Comparison of ENCODE assay signal across 27 mouse cellular contexts in the genomic region with DNA sequence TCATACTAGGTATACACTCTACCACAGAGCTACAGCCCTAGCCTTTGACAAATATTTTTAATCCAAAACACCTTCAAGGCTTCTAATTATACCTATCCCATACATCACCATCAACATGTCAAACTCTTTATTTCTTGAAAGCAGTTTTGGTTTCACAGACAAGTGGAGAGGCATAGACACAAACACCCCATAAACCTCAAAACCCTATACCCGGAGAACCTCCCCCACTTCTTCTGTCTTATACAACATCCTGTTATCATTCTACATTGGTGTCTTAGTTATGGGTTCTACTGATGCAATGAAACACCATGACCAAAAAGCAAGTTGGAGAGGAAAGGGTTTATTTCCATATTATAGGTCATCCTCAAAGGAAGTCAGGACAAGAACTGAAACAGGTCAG. TPM values are rescaled to one million over a fixed set of nuclear protein-coding genes. Genes with fewer than 3 reads are reported as not detected.
"Had no signal": no experiment of that assay in that cellular context is flagged by ENCODE, and none has a peak within 500 bp of the region (broad histone marks: within the 10 kb centered on the region; RNA-seq: fewer than 3 reads in every experiment).

No protein-coding gene starts in this region.

- H3K4me2 ChIP-seq: liver, embryonic 13.5 days; lung, embryonic 15.5 days; midbrain, embryonic 11.5 days; neural tube, embryonic 13.5 days had no signal

- DNase-seq: kidney, adult 2 months; kidney, postnatal 25 days; layer of hippocampus, adult 9-11 months; liver, embryonic 13.5 days; lung, postnatal 10 days; lung, postnatal 4 days; midbrain, embryonic 14.5 days; right cerebral cortex, adult 18-20 months; right cerebral cortex, postnatal 14 days; right cerebral cortex, postnatal 4 days; spleen, adult 18-20 months; thymus, adult 18-20 months; thymus, postnatal 36 days had no signal

- H3K4me3 ChIP-seq: layer of hippocampus, adult 2 months; left cerebral cortex, adult 2 months; liver, embryonic 13.5 days; lung, embryonic 15.5 days; neural tube, embryonic 13.5 days had no signal

- H3K9me3 ChIP-seq: liver, embryonic 13.5 days; lung, embryonic 15.5 days; neural tube, embryonic 13.5 days had no signal

- H3K4me1 ChIP-seq: liver, embryonic 13.5 days; lung, embryonic 15.5 days; neural tube, embryonic 13.5 days had no signal

- H3K27me3 ChIP-seq: liver, embryonic 13.5 days; lung, embryonic 15.5 days; neural tube, embryonic 13.5 days had no signal

- H3K36me3 ChIP-seq: liver, embryonic 13.5 days; lung, embryonic 15.5 days; neural tube, embryonic 13.5 days had no signal

- H3K27ac ChIP-seq: kidney, postnatal 0 days; layer of hippocampus, adult 2 months; left cerebral cortex, adult 2 months; liver, embryonic 13.5 days; lung, embryonic 15.5 days; neural tube, embryonic 13.5 days had no signal

- H3K9ac ChIP-seq: liver, embryonic 13.5 days; lung, embryonic 15.5 days; neural tube, embryonic 13.5 days had no signal

RNA-seq across cellular contexts. Expression of gene Art2b, which starts 15.0 kb away (rescaled TPM):
- total RNA-seq: layer of hippocampus, adult 2 months; layer of hippocampus, postnatal 25 days; left cerebral cortex, adult 2 months; left cerebral cortex, postnatal 10 days; left cerebral cortex, postnatal 36 days; midbrain, postnatal 0 days had no signal
- polyA plus RNA-seq: kidney, embryonic 14.5 days; kidney, postnatal 0 days; limb, embryonic 11.5 days; limb, embryonic 14.5 days; liver, embryonic 13.5 days; lung, embryonic 15.5 days; midbrain, embryonic 11.5 days; midbrain, embryonic 14.5 days; midbrain, postnatal 0 days; neural tube, embryonic 13.5 days; stomach, embryonic 16.5 days had no signal
